Mouse (Mus musculus) adipocyte (in vitro differentiated cells): ENCODE measurements around the gene Itpk1.
A peak's percentile ranks its signal among the peaks of the same experiment; 100 is the strongest.

Experiments
- DNase-seq: peaks from one replicate; pipeline ENCODE4 v3.0.0-alpha.2; 2016; ENCODE audit warnings: low spot score

Gene Itpk1

DNA sequence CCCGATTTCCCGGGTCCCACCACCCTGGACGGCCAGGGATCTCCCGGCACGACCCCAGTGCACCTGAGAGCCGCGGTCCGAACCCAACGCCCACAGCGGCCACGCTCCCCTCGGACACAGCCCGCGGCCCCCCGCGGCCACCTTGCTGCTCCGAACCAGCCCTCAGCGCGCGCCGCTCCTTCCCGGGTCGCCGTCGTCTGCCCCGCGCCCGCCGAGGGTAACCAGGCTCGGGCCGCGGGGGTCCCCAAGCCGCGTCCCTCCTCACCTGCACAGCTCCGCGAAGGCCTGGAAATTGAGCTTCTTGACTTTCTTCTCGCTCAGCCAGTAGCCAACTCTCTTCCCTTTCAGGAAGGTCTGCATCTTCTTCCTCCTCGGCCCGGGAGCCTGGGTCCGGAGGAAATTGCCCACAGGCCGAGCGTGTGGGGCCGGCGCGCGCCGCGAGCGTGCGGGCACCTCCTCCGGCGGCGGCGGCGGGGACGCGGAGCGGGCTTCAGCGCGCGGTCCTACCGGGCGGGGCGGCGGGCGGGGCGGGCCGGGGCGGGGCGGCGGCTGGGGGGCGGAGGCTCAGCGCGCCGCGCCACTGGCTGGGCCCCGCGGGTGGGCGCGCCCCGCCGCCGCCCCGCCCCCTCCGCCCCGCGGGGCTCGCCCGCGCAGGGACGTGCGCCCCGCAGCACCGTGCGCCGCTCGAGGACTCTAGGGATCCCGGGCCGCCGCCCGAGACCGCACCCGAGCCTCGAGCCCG, at the start of gene Itpk1:
TSS of gene Itpk1 (minus strand) at position 474 of the 742 bp plus-strand sequence.
- peak; percentile 43 for DNase-seq

GRCm38 (mm10) chr12:102748256-102748655, 43.5 kb upstream of the Itpk1 start:
- DNase-seq: peak; percentile 21

GRCm38 (mm10) chr12:102744839-102745238, 40.1 kb upstream of the Itpk1 start:
- peak; percentile 29 for DNase-seq

- peak; percentile 84 for DNase-seq
Measured at GRCm38 (mm10) chr12:102743589-102744574, 39.2 kb upstream of the Itpk1 start, which contains the start of the genes Moap1 and Tmem251. Moap1 (minus strand) TSS chr12:102743661. Tmem251 (plus strand) TSS chr12:102743762.

- no peak for DNase-seq
Measured at GRCm38 (mm10) chr12:102743036-102743588, 38.4 kb upstream of the Itpk1 start.

DNA sequence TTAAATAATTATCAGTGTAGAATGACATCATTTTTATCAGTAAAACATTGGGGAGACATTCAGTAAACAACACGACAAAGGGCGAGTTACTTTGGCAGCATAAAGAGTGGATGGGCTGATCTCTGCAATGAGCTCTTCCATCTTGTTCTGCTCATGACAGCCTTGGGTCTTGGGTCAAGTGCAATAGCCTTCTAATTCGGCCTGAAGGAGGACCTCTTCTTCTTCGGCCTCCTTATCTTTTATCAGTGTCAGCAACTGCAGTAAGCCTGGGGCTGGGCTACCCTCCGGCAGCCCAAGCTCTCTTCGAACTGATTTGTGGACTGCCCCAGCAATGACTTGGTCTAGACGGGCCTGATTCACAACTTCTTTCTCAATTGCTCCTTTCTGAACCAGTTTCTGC, 37.3 kb upstream of the Itpk1 start:
- DNase-seq: no peak

GRCm38 (mm10) chr12:102740285-102740684, 35.6 kb upstream of the Itpk1 start:
- DNase-seq: no peak

- no peak for DNase-seq
Measured at GRCm38 (mm10) chr12:102739096-102739495, 34.4 kb upstream of the Itpk1 start.

DNA sequence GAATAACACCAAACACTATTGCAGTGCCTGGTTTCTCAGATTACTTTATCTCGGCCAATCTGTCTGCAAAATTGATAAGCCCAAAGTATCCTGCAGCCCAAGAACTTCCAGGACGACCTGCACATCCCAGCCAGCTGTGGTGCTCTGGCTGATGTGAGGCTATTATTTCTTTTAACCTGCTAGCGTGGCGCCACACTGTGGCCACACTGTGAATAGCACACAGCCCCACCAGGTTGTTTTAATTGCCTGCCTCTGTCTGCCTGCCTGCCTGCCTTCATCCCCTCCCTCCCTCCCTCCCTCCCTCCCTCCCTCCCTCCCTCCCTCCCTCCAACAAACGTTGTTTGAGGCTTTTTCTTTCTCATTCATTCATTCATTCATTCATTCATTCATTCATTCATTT, 28.7 kb upstream of the Itpk1 start:
- peak; percentile 52 for DNase-seq

- DNase-seq: no peak
Measured at GRCm38 (mm10) chr12:102730798-102731619, 26.3 kb upstream of the Itpk1 start.

DNA sequence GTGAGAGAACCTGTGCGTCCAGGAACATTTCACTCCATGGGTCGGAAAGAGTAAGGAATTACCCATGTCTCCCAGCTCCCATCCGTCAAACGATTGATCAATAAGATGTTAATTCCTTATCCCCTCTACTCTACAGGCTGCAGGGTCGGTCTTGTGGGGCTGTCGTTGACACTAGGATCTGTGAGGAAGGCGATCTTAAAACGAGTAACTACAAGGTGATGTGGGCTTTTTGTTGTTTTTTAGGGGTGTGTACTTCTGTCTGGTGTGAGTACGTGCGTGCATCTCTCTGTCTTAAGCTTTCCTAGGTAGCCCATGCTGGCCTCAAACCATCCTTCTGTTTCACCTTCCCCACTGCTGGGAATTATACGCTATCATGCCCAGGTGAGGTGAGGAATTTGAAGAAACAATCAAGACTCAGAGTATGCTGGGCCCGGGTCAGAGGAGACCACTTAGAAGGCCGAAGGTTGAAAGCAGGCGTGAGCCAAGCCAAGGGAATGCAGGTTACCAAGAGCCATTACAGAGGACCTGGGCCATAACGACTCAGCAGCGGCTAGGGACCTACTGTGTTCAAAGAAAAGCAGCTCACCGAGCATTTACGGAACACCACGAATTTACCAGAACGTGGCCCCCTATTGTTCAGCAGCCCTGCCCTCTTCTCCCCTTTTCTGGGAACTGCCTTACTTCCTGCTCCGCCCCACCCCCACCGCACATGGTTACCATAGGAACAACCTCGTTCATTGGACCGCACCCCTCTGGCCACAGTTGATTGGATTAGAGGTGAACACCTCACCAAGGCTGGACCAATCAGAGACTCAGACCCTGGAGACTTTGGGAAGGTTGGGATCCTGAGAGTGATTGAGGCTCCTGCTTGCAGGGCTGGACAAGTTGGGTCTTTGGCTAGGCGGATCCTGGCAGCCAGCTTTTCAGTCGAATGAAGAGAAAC, 25.4 kb upstream of the Itpk1 start:
- no peak for DNase-seq

DNA sequence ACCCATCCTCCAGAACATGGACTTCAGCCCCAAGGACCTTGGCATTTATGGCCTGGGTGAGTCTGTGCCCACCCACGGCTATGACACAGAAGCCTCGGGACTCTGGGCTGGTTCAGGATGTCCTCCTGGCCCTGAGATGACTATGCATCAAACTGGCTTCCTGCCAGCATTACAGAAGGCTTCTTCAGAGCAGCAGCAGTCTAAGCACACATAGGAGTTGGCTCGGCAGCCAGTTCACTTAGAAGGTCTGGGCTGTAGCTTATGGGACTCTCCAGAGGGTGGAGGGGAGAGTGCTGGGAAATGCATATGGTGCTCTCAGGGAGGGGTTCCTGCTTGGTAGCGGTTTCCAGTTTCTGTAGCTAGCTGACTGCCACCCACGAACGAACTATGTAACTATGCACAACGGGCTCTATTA, 21.0 kb upstream of the Itpk1 start:
- DNase-seq: no peak

DNA sequence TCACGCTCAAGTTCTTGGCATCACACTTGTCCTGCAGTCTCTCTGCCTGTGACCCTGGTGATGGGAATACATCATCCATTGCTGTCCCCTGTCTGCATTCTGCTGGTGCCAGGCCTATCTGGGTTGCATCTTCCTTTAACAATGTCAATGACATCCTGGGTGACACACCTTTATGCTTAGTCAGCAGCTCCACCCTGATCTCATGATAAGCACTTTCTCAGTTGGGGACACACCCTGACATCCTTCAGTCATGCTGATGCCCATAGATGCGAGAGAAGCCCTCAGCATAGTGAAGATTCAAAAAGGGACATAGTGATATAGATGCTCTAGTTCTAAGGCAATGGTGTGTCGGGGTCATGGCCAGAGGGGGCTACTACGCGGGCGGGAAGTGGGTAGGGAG, 20.4 kb upstream of the Itpk1 start:
- no peak for DNase-seq

- DNase-seq: no peak
Measured at GRCm38 (mm10) chr12:102723861-102724260, 19.1 kb upstream of the Itpk1 start.

DNA sequence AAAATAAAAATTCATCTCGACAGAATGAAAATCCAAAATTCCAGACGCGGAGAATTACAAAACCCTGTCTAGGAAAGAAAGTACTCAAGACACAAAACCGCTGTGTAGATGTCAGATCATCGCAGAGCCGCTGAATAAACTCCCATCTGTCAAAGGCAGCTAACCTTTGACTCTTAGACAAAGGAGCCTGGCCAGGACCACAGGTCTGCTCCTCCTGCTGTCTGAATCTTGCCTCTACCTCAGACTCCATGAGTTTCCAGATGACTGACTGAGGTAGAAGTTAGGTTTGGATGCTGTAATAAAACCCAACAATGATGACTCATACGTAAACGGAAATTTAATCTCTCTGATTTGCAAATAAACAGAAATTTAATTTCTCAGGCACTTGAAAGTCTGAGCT, 18.2 kb upstream of the Itpk1 start:
- DNase-seq: no peak

- no peak for DNase-seq
Measured at GRCm38 (mm10) chr12:102722451-102722850, 17.7 kb upstream of the Itpk1 start.

GRCm38 (mm10) chr12:102719552-102720315, 15.0 kb upstream of the Itpk1 start:
- peak; percentile 68 for DNase-seq

- no peak for DNase-seq
Measured at GRCm38 (mm10) chr12:102714654-102715395, 10.1 kb upstream of the Itpk1 start.

- no peak for DNase-seq
Measured at GRCm38 (mm10) chr12:102714116-102714515, 9.4 kb upstream of the Itpk1 start.
